Mouse (Mus musculus) intestine, embryonic 15.5 days (tissue): Measurements from ENCODE around the gene Tomm40l. TPM values are rescaled to one million over a fixed set of nuclear protein-coding genes. Genes with fewer than 3 reads are reported as not detected.
A peak's percentile ranks its signal among the peaks of the same experiment; 100 is the strongest.

Source experiments
- ATAC-seq: fragments of 200-750 bp; cut with Nextera tagmentation; 2 replicates; pipeline ENCODE4 v1.8.0; 2017; ENCODE audit warnings: moderate TSS enrichment, moderate library complexity
- H3K27ac ChIP-seq: fragments of 300-500 bp; sonication (generic); 2 replicates; pipeline ENCODE4 v1.5.1; 2015; ENCODE audit warnings: mild to moderate bottlenecking, inconsistent platforms
- H3K27me3 ChIP-seq: fragments of 300-500 bp; sonication (generic); replicated peaks from 2 replicates; pipeline ENCODE4 v1.6.1; 2015; ENCODE audit warnings: inconsistent platforms
- H3K36me3 ChIP-seq: fragments of 300-500 bp; sonication (generic); 2 replicates; pipeline ENCODE4 v1.6.1; 2015; ENCODE audit warnings: inconsistent platforms
- H3K4me1 ChIP-seq: fragments of 300-500 bp; sonication (generic); replicated peaks from 2 replicates; pipeline ENCODE4 v1.6.1; 2015; ENCODE audit warnings: inconsistent platforms
- H3K4me2 ChIP-seq: fragments of 300-500 bp; sonication (generic); replicated peaks from 2 replicates; pipeline ENCODE4 v1.6.1; 2015; ENCODE audit warnings: mild to moderate bottlenecking, inconsistent platforms
- H3K4me3 ChIP-seq: fragments of 300-500 bp; sonication (generic); replicated peaks from 2 replicates; pipeline ENCODE4 v1.5.1; 2015; ENCODE audit warnings: inconsistent platforms
- H3K9ac ChIP-seq: fragments of 300-500 bp; sonication (generic); 2 replicates; pipeline ENCODE4 v1.6.1; 2015; ENCODE audit warnings: inconsistent platforms
- H3K9me3 ChIP-seq: fragments of 300-500 bp; sonication (generic); 2 replicates; pipeline ENCODE4 v1.6.1; 2016; ENCODE audit warnings: inconsistent platforms
- WGBS: fragments of 180-500 bp; shearing (Covaris S2); methylation state at CpG from one replicate; pipeline ENCODE4 v1.1.7; 2015; 5-methylcytosine and 5-hydroxymethylcytosine counted together
- polyA plus RNA-seq: library from polyadenylated mRNA; unstranded; fragments of >200 nt; fragmentation: Nextera tagmentation; extraction: Ambion mirVana; gene quantifications from 2 replicates; pipeline ENCODE4 v1.2.1, GENCODE M21; 2015

Tomm40l gene
- polyA plus RNA-seq, 1 experiment from 2014 or later, result 31.4 TPM

DNA sequence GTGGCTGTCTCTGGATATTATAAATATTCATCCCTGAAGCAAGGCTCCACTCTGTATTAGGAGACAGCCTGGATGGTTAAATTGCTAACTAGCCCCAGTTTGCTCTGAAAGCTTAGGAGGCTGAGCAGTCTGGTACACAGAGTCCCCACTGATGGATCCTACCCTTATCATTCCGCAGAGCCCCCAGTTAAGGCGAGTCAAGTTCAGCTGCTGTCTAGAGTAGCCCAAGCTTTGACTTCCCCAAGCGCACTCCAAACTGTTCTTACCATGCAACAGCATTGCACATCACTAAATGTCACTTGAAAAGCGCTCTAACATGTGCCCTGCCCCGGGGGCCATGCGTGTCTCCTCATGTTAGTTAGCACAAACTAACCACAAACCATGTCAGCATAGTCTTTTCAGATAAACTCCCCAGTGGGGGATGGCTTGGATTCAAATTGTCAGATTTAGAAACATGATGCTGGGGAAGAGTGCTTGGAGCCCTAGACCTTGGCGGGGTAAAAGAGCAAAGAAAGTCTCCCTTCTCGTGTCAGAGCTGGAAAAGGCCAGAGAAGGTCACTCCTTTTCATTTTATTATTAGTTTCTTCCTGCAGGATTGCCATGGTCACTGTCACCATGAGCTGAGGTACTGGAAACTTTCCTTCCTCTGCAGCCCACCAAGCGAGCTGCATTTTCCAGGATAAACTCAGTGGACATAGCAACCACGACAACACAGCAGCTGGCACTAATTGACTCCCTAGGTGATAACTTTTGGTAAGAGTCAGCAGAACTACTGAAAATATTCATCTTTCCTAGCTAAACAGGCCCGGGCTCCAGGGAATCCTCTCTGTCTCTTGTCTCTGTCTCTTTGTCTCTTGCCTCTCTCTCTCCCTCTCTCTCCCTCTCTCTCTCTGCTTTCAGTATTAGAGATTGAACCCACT is 28.1 kb downstream of the Tomm40l start:
- 35% methylated on average over 11 of the region's 11 CpGs for WGBS
- Histone ChIP-seq H3K9ac (no peak overlapping the region), H3K4me2 (peak overlapping the region; percentile 51), H3K9me3 (no peaks in the 10 kb centered on the region), H3K4me3 (no peak overlapping the region), H3K36me3 (no peaks in the 10 kb centered on the region), H3K27ac (no peak overlapping the region), H3K27me3 (peaks cover 17% of the 10 kb centered on the region), H3K4me1 (peaks cover 33% of the 10 kb centered on the region)
- no peak for ATAC-seq

DNA sequence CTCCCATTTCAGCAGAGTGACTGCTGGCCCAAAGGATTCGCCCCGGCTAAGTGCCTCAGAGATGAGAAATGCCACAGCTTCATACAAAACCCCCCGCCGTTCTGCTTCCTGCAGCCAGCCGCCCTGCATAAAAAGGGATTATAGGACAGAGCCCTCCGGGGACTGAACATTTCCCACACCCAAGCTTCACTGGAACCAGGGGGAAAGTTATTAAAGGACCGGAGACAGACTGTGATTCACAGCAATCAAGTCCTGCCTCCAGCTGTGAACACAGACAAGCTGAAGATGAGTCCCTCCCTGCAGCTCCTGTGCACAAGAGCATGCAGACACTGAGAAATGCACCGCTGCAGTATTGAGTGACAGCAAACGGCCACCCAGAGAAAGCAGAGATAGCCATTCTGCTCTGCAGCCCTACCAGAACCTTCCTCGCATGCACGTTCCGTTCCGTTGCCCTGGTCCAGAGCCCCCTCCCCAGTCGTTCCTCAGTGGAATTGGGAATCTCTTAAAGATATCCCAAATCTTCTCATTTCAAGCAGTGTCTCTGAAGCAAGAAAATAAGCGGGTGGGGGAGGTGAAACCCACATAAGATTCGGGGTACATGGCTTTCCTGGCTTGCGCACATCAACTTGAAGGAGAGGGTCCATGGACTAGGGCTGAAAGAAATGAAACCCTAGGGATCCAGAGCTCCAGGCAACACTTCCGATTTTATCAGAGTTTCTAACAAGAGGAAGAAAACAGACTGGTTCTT is 29.0 kb downstream of the Tomm40l start:
- no peak overlapping the region for H3K9ac ChIP-seq
- peaks cover 17% of the 10 kb centered on the region for H3K27me3 ChIP-seq
- no peak for ATAC-seq
- peaks cover 39% of the 10 kb centered on the region for H3K4me1 ChIP-seq
- no peak overlapping the region for H3K27ac ChIP-seq
- H3K4me3 ChIP-seq, result peak overlapping the region; percentile 20
- peak overlapping the region; percentile 51 for H3K4me2 ChIP-seq
- H3K36me3 ChIP-seq, result no peaks in the 10 kb centered on the region
- no peaks in the 10 kb centered on the region for H3K9me3 ChIP-seq
- 9% methylated on average over 18 of the region's 18 CpGs for WGBS

- Histone ChIP-seq H3K4me1 (peaks cover 41% of the 10 kb centered on the region), H3K9ac (no peak overlapping the region), H3K27me3 (peaks cover 17% of the 10 kb centered on the region), H3K4me2 (no peak overlapping the region), H3K27ac (no peak overlapping the region), H3K4me3 (no peak overlapping the region), H3K36me3 (no peaks in the 10 kb centered on the region), H3K9me3 (no peaks in the 10 kb centered on the region)
- WGBS, result 38% methylated on average over 10 of the region's 10 CpGs
- ATAC-seq, result no peak
These were observed 30.0 kb downstream of the Tomm40l start for GRCm38 (mm10) chr1:171192283-171192682.

DNA sequence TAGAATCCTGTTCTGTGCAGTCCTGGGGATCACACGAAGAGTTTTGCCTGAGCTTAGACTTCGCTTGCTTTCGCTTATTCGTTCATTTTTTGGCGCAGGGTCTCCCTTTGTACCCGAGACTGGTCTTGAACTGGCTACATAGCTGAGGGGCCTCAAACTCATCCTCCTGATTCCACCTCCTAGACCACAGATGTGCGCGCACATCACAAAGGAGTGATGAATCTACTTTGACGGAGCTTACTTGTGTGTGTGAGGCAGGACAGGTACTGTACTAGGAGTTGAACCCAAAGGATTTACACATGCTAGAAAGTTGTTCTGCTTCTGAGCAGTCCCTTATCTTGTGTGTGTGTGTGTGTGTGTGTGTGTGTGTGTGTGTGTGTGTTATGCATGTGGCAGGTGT is 31.5 kb downstream of the Tomm40l start:
- no peak for ATAC-seq
- 95% methylated on average over 9 of the region's 9 CpGs for WGBS
- Histone ChIP-seq H3K4me2 (no peak overlapping the region), H3K36me3 (no peaks in the 10 kb centered on the region), H3K9ac (no peak overlapping the region), H3K4me1 (peaks cover 37% of the 10 kb centered on the region), H3K27me3 (peaks cover 12% of the 10 kb centered on the region), H3K4me3 (no peak overlapping the region), H3K9me3 (no peaks in the 10 kb centered on the region), H3K27ac (no peak overlapping the region)

DNA sequence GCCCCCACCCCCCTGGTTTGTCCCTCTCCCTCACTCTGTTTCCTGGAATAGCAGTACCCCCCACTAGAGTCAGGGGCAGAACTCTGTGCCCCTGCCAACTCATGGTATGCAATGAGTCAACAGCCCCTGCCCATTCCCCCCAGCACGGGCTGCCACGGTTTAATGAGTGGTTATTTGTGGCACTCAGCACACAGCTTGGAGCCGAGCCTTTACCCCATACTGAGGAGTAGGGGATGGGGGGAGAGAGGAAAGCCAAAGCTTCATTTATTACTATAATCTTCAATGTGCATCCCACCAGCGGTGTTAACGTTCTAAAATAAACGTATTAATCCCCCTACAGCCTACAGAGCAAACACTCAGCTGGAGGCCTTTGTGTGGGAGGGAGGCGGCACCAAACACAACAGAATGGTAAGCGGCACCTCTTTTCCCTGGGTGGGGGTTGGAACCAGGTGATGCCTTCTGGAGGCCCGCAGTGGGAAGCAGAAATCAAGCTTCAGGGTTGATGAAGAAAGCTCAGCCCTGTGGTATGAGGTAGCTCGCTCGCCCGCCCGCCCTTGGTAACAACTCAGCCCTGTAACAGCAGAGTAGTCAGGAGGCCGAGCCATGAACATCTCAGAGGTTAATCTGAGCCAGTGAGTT is 32.7 kb downstream of the Tomm40l start:
- Histone ChIP-seq H3K36me3 (no peaks in the 10 kb centered on the region), H3K27me3 (peaks cover 5% of the 10 kb centered on the region; the same call in 1 of the 2 replicates), H3K27ac (no peak overlapping the region), H3K4me1 (peaks cover 35% of the 10 kb centered on the region), H3K4me3 (no peak overlapping the region), H3K9me3 (no peaks in the 10 kb centered on the region), H3K9ac (no peak overlapping the region), H3K4me2 (peak overlapping the region; percentile 20; the same call in 1 of the 2 replicates)
- peak; percentile 42; the same call in 1 of the 2 replicates for ATAC-seq
- WGBS, result 49% methylated on average over 14 of the region's 14 CpGs

- 21% methylated on average over 8 of the region's 8 CpGs for WGBS
- peaks cover 34% of the 10 kb centered on the region for H3K4me1 ChIP-seq
- peak overlapping the region; percentile 20; the same call in 1 of the 2 replicates for H3K4me2 ChIP-seq
- no peaks in the 10 kb centered on the region for H3K36me3 ChIP-seq
- H3K27me3 ChIP-seq, result peaks cover under 1% of the 10 kb centered on the region; the same call in 1 of the 2 replicates
- no peaks in the 10 kb centered on the region for H3K9me3 ChIP-seq
- H3K27ac ChIP-seq, result no peak overlapping the region; the same call in 1 of the 2 replicates
- ATAC-seq, result peak; percentile 19
- H3K4me3 ChIP-seq, result no peak overlapping the region
- H3K9ac ChIP-seq, result no peak overlapping the region
These were observed 33.3 kb downstream of the Tomm40l start for GRCm38 (mm10) chr1:171189046-171189445.

DNA sequence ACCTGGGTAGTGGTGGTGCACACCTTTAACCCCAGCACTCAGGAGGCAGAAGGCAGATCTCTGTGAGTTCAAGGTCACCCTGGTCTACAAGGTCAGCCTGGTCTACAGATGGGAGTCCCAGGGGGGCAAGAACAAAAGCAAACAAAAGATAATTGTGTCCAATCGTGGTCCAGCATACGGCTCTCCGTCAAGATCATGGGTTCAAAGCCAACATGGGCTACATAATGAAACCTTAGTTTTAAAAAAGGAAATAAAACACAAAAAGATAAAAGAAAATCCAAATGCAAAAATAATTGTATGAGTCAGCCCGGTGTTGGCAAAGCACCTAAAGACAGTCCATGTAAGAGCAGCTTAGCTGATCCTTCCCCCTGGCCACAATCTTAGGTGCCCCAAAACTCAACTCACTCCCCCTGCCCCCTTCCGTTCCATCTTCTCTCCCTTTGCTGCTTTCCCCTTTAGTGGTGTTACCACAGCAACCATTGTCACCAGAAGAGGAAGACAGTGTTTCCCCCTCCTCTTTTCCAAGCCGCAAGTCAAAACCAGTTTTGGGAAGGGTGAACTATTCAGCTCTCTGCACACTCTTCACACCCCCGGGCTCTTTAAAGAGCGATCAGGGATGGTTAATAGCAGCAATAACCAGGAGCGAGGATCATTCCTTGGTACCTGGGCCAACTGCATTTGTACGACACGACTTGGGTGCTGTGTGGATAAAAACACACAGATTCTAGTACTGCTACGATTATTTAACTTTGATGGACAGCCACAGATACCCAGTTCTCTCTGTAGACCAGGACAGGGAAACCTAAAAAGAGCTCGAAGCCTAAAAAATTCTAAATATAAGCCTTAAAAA is 34.2 kb downstream of the Tomm40l start:
- no peak for ATAC-seq
- no peak overlapping the region for H3K4me2 ChIP-seq
- H3K27me3 ChIP-seq, result no peaks in the 10 kb centered on the region
- H3K36me3 ChIP-seq, result no peaks in the 10 kb centered on the region
- no peak overlapping the region for H3K9ac ChIP-seq
- H3K4me1 ChIP-seq, result peaks cover 30% of the 10 kb centered on the region
- H3K9me3 ChIP-seq, result no peaks in the 10 kb centered on the region
- no peak overlapping the region for H3K27ac ChIP-seq
- 72% methylated on average over 13 of the region's 13 CpGs for WGBS
- no peak overlapping the region for H3K4me3 ChIP-seq

GRCm38 (mm10) chr1:171185655-171186054 is 36.7 kb downstream of the Tomm40l start:
- Histone ChIP-seq H3K27me3 (no peaks in the 10 kb centered on the region), H3K9ac (no peak overlapping the region), H3K9me3 (no peaks in the 10 kb centered on the region), H3K27ac (no peak overlapping the region), H3K4me2 (no peak overlapping the region), H3K4me1 (peaks cover 26% of the 10 kb centered on the region), H3K4me3 (no peak overlapping the region), H3K36me3 (no peaks in the 10 kb centered on the region)
- 63% methylated on average over 8 of the region's 8 CpGs for WGBS
- no peak for ATAC-seq

GRCm38 (mm10) chr1:171184314-171184713 is 38.0 kb downstream of the Tomm40l start:
- Histone ChIP-seq H3K9me3 (no peaks in the 10 kb centered on the region), H3K36me3 (no peaks in the 10 kb centered on the region), H3K27ac (no peak overlapping the region), H3K4me2 (no peak overlapping the region), H3K4me3 (no peak overlapping the region), H3K4me1 (peaks cover 20% of the 10 kb centered on the region), H3K27me3 (no peaks in the 10 kb centered on the region), H3K9ac (no peak overlapping the region)
- WGBS, result 45% methylated on average over 7 of the region's 7 CpGs
- peak; percentile 86 for ATAC-seq

DNA sequence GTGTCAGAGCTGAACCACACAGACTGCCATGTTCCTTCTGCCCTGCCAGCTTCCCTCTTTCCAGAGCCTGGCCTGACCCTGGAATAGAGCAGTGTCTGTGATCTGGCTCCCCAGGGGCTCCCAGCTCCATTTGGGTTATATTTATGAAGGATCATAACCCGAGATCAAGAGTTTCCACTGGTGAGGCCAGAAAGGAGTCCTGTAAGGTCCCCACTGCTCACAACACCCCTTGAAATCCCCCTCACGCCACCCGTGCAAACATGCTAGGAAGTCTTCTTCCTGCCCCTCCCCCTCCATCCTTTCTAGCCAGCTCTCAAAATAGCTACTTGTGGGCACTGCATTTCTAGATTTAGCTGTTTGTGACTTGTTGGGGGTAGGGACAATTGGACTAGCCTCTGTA is 38.7 kb downstream of the Tomm40l start:
- Histone ChIP-seq H3K9ac (no peak overlapping the region), H3K27me3 (no peaks in the 10 kb centered on the region), H3K4me2 (no peak overlapping the region), H3K4me1 (peaks cover 14% of the 10 kb centered on the region; the same call in 1 of the 2 replicates), H3K27ac (no peak overlapping the region), H3K4me3 (no peak overlapping the region), H3K9me3 (no peaks in the 10 kb centered on the region), H3K36me3 (no peaks in the 10 kb centered on the region)
- ATAC-seq, result no peak
- WGBS, result 58% methylated on average over 3 of the region's 3 CpGs

- peaks cover 11% of the 10 kb centered on the region; the same call in 1 of the 2 replicates for H3K4me1 ChIP-seq
- H3K9me3 ChIP-seq, result no peaks in the 10 kb centered on the region
- no peak overlapping the region for H3K9ac ChIP-seq
- H3K27me3 ChIP-seq, result no peaks in the 10 kb centered on the region
- 75% methylated on average over 3 of the region's 3 CpGs for WGBS
- no peak for ATAC-seq
- H3K27ac ChIP-seq, result no peak overlapping the region
- no peak overlapping the region for H3K4me3 ChIP-seq
- H3K36me3 ChIP-seq, result no peaks in the 10 kb centered on the region
- no peak overlapping the region for H3K4me2 ChIP-seq
These were observed 39.3 kb downstream of the Tomm40l start for GRCm38 (mm10) chr1:171183025-171183424.
